Mouse (Mus musculus) cerebellum, postnatal 36 days (tissue): ENCODE measurements at regions not wholly inside any gene's neighbourhood (a gene's known extent, or its start where the extent isn't known, plus 50 kb on each side); places are given as distances from the start of the nearest gene placed in this dataset.

Source experiments
- DNase-seq, 2 experiments: peaks; one replicate each; pipeline ENCODE4 v3.0.0; 2021 to 2022; ENCODE audit warnings: mixed read lengths in 2 of 2

GRCm38 (mm10) chr12:107539683-107540082 lies 51.3 kb downstream of the 3110018I06Rik start:
- no peak for DNase-seq

- DNase-seq = no peak
Measured at GRCm38 (mm10) chr12:107541196-107541595, 52.8 kb downstream of the 3110018I06Rik start.

GRCm38 (mm10) chr12:107547194-107547885 lies 58.9 kb downstream of the 3110018I06Rik start:
- no peak for DNase-seq

GRCm38 (mm10) chr12:107547886-107548448 lies 59.5 kb downstream of the 3110018I06Rik start:
- DNase-seq = no peak

GRCm38 (mm10) chr12:107549452-107550296 lies 61.2 kb downstream of the 3110018I06Rik start:
- peak; percentile 11 to 16 for DNase-seq

- DNase-seq = no peak
Measured at GRCm38 (mm10) chr12:107559191-107559590, 70.8 kb downstream of the 3110018I06Rik start.

- DNase-seq = no peak
Measured at GRCm38 (mm10) chr12:107560100-107560499, 71.7 kb downstream of the 3110018I06Rik start.

- DNase-seq = no peak
Measured at GRCm38 (mm10) chr12:107572586-107572985, 84.2 kb downstream of the 3110018I06Rik start.

GRCm38 (mm10) chr12:107579508-107579907 lies 91.1 kb downstream of the 3110018I06Rik start:
- DNase-seq = no peak

- DNase-seq = no peak
Measured at GRCm38 (mm10) chr12:107583151-107583720, 94.8 kb downstream of the 3110018I06Rik start.

GRCm38 (mm10) chr12:107585696-107586225 lies 97.3 kb downstream of the 3110018I06Rik start:
- no peak for DNase-seq

- no peak for DNase-seq
Measured at GRCm38 (mm10) chr12:107596236-107596635, 107.8 kb downstream of the 3110018I06Rik start.

- DNase-seq = no peak
Measured at GRCm38 (mm10) chr12:107600576-107600975, 112.1 kb downstream of the 3110018I06Rik start.

GRCm38 (mm10) chr12:107608966-107609365 lies 120.5 kb downstream of the 3110018I06Rik start:
- no peak for DNase-seq

- DNase-seq = no peak
Measured at GRCm38 (mm10) chr12:107609986-107610385, 121.6 kb downstream of the 3110018I06Rik start.

GRCm38 (mm10) chr12:107617212-107617994 lies 129.0 kb downstream of the 3110018I06Rik start:
- no peak for DNase-seq

GRCm38 (mm10) chr12:107624446-107624845 lies 136.0 kb downstream of the 3110018I06Rik start:
- DNase-seq = peak; percentile 3 to 4

GRCm38 (mm10) chr12:107648008-107648407 lies 159.6 kb downstream of the 3110018I06Rik start:
- no peak for DNase-seq

GRCm38 (mm10) chr12:107652126-107652728 lies 163.8 kb downstream of the 3110018I06Rik start:
- DNase-seq = no peak

GRCm38 (mm10) chr12:107653131-107653530 lies 164.7 kb downstream of the 3110018I06Rik start:
- DNase-seq = no peak

GRCm38 (mm10) chr12:107656846-107657245 lies 168.4 kb downstream of the 3110018I06Rik start:
- no peak for DNase-seq

GRCm38 (mm10) chr12:107658241-107658640 lies 169.8 kb downstream of the 3110018I06Rik start:
- no peak for DNase-seq
